Mouse (Mus musculus) 3134 (cell line): ENCODE data around the gene Cln5.

Source experiments
- DNase-seq: peaks from one replicate; pipeline ENCODE4 v3.0.0-alpha.2; 2011; ENCODE audit warnings: low spot score; ENCODE audit not compliant: insufficient read length; ENCODE audit errors: extremely low read depth

Cln5 gene

GRCm38 (mm10) chr14:103078006-103078912 is 8.2 kb downstream of the Cln5 start:
- no peak for DNase-seq

GRCm38 (mm10) chr14:103079209-103079977 is 9.4 kb downstream of the Cln5 start:
- DNase-seq, result no peak

- no peak for DNase-seq
Measured at GRCm38 (mm10) chr14:103085840-103086533, 16.0 kb downstream of the Cln5 start.

- no peak for DNase-seq
Measured at GRCm38 (mm10) chr14:103086671-103087324, 16.8 kb downstream of the Cln5 start.

- DNase-seq, result no peak
Measured at GRCm38 (mm10) chr14:103087846-103088245, 17.8 kb downstream of the Cln5 start.

- no peak for DNase-seq
Measured at GRCm38 (mm10) chr14:103088624-103089023, 18.6 kb downstream of the Cln5 start.

GRCm38 (mm10) chr14:103093236-103093635 is 23.2 kb downstream of the Cln5 start:
- no peak for DNase-seq

GRCm38 (mm10) chr14:103093670-103094069 is 23.7 kb downstream of the Cln5 start:
- DNase-seq, result no peak

GRCm38 (mm10) chr14:103095036-103095435 is 25.0 kb downstream of the Cln5 start:
- no peak for DNase-seq

- no peak for DNase-seq
Measured at GRCm38 (mm10) chr14:103095826-103096225, 25.8 kb downstream of the Cln5 start.

GRCm38 (mm10) chr14:103096621-103097020 is 26.6 kb downstream of the Cln5 start:
- no peak for DNase-seq

GRCm38 (mm10) chr14:103098213-103098586 is 28.2 kb downstream of the Cln5 start:
- DNase-seq, result no peak

- DNase-seq, result peak; percentile 67
Measured at GRCm38 (mm10) chr14:103098587-103099235, 28.7 kb downstream of the Cln5 start.

GRCm38 (mm10) chr14:103099238-103099933 is 29.4 kb downstream of the Cln5 start, which contains the start of gene Fbxl3:
Gene Fbxl3 (minus strand): TSS chr14:103099566.
- DNase-seq, result peak; percentile 90

GRCm38 (mm10) chr14:103100296-103100695 is 30.3 kb downstream of the Cln5 start:
- no peak for DNase-seq

GRCm38 (mm10) chr14:103101171-103101570 is 31.2 kb downstream of the Cln5 start:
- DNase-seq, result no peak

- DNase-seq, result no peak
Measured at GRCm38 (mm10) chr14:103102246-103102645, 32.2 kb downstream of the Cln5 start.

- no peak for DNase-seq
Measured at GRCm38 (mm10) chr14:103102731-103103335, 32.8 kb downstream of the Cln5 start.

- no peak for DNase-seq
Measured at GRCm38 (mm10) chr14:103106301-103106700, 36.3 kb downstream of the Cln5 start.
